Mouse (Mus musculus) hindbrain, embryonic 13.5 days (tissue): ENCODE data around the gene Fbxl22. TPM values are rescaled to one million over a fixed set of nuclear protein-coding genes. Genes with fewer than 3 reads are reported as not detected.

Experiments used
- ATAC-seq: fragments of 200-750 bp; cut with Nextera tagmentation; 2 replicates; pipeline ENCODE4 v1.8.0; 2017; ENCODE audit warnings: moderate TSS enrichment; ENCODE audit not compliant: low FRiP score
- H3K27ac ChIP-seq: fragments of 300-500 bp; sonication (generic); 2 replicates; pipeline ENCODE4 v1.5.1; 2015; ENCODE audit warnings: inconsistent platforms, mild to moderate bottlenecking, moderate library complexity
- H3K27me3 ChIP-seq: fragments of 300-500 bp; sonication (generic); 2 replicates; pipeline ENCODE4 v1.6.1; 2015; ENCODE audit warnings: mild to moderate bottlenecking, inconsistent platforms
- H3K36me3 ChIP-seq: fragments of 300-500 bp; sonication (generic); 2 replicates; pipeline ENCODE4 v1.6.1; 2015; ENCODE audit warnings: mild to moderate bottlenecking, inconsistent platforms
- H3K4me1 ChIP-seq: fragments of 300-500 bp; sonication (generic); replicated peaks from 2 replicates; pipeline ENCODE4 v1.6.1; 2015; ENCODE audit warnings: inconsistent platforms
- H3K4me2 ChIP-seq: fragments of 300-500 bp; sonication (generic); 2 replicates; pipeline ENCODE4 v1.6.1; 2015; ENCODE audit warnings: inconsistent platforms, mild to moderate bottlenecking, moderate library complexity
- H3K4me3 ChIP-seq: fragments of 300-500 bp; sonication (generic); 2 replicates; pipeline ENCODE4 v1.5.1; 2015; ENCODE audit warnings: mild to moderate bottlenecking, inconsistent platforms
- H3K9ac ChIP-seq: fragments of 300-500 bp; sonication (generic); 2 replicates; pipeline ENCODE4 v1.6.1; 2015; ENCODE audit warnings: mild to moderate bottlenecking, inconsistent platforms
- H3K9me3 ChIP-seq: fragments of 300-500 bp; sonication (generic); 2 replicates; pipeline ENCODE4 v1.6.1; 2016; ENCODE audit warnings: inconsistent platforms
- WGBS: fragments of 180-500 bp; shearing (Covaris S2); methylation state at CpG from one replicate; pipeline ENCODE4 v1.1.7; 2015; 5-methylcytosine and 5-hydroxymethylcytosine counted together
- polyA plus RNA-seq: library from polyadenylated mRNA; unstranded; fragments of >200 nt; fragmentation: Nextera tagmentation; extraction: Ambion mirVana; gene quantifications from 2 replicates; pipeline ENCODE4 v1.2.1, GENCODE M21; 2015

Gene Fbxl22
- polyA plus RNA-seq, 1 experiment from 2014 or later = 2.2 TPM

DNA sequence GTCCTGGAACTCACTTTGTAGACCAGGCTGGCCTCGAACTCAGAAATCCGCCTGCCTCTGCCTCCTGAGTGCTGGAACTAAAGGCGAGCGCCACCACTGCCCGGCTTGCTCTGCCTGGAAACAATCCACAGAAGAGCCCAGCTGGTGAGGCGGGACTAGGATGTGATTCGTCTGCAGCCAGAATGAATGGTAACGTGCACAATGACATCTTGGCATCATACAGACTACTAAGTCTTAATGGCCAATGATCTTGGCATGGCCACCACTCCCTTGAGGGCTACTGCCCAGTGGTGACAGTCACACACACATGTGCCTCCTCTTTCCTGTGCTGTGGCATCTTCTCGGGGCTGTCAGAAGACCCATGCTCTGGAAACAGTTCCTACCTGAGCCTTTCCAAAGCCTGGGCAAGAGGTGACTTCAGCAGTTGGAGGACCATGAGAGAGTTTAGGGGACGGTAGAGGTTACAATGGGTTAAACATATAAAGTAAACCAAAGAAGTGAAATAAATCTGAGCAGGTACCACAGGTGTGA lies 1.4 kb upstream of the Fbxl22 start:
- H3K36me3 ChIP-seq = peaks cover 56% of the 10 kb centered on the region
- no peak overlapping the region for H3K4me2 ChIP-seq
- H3K9me3 ChIP-seq = no peaks in the 10 kb centered on the region
- no peak for ATAC-seq
- H3K27me3 ChIP-seq = no peaks in the 10 kb centered on the region
- no peak overlapping the region for H3K4me3 ChIP-seq
- WGBS = 81% methylated on average over 10 of the region's 10 CpGs
- H3K9ac ChIP-seq = no peak overlapping the region
- H3K4me1 ChIP-seq = peaks cover 28% of the 10 kb centered on the region
- no peak overlapping the region for H3K27ac ChIP-seq

- no peak for ATAC-seq
- peaks cover 34% of the 10 kb centered on the region for H3K4me1 ChIP-seq
- peaks cover 53% of the 10 kb centered on the region for H3K36me3 ChIP-seq
- H3K9me3 ChIP-seq = no peaks in the 10 kb centered on the region
- H3K27ac ChIP-seq = no peak overlapping the region
- no peak overlapping the region for H3K4me3 ChIP-seq
- no peaks in the 10 kb centered on the region for H3K27me3 ChIP-seq
- H3K4me2 ChIP-seq = no peak overlapping the region
- 85% methylated on average over 2 of the region's 2 CpGs for WGBS
- no peak overlapping the region for H3K9ac ChIP-seq
These were observed 722 bp upstream of the Fbxl22 start for GRCm38 (mm10) chr9:66515115-66515514.

DNA sequence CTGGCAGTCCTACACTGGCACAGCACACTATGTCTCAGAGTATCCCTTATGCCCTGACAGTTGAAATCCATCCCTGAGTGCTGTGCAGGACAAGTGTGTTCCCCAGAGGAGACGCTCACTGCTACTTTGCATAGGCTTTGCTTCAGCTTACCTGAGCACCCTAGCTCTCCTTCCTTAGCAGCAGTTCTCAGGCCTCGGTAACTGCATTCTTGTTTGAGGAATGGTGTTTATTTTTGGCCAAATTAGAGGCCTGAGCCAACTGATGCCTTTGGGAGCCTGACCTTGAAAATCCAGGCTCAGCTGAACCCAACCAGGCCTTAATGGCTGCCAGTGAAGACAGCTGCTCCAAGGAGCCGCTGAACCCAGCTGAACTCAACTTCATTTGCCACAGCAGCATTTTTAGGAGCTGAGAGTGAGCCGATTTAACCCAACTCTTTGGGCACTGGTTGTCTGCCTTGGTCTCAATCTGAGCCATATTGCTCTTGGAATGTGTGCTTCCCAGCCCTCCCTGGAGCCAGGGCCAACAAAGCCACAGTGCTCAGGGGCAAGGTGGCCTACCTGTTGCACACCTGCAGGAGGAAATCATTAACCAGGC lies 635 bp downstream of the Fbxl22 start:
- peaks cover 37% of the 10 kb centered on the region for H3K4me1 ChIP-seq
- no peak overlapping the region for H3K4me3 ChIP-seq
- H3K4me2 ChIP-seq = no peak overlapping the region
- H3K9ac ChIP-seq = no peak overlapping the region
- peak overlapping the region; percentile 98 for H3K27ac ChIP-seq
- ATAC-seq = no peak
- peaks cover 53% of the 10 kb centered on the region for H3K36me3 ChIP-seq
- WGBS = 84% methylated on average over 4 of the region's 4 CpGs
- H3K27me3 ChIP-seq = no peaks in the 10 kb centered on the region
- no peaks in the 10 kb centered on the region for H3K9me3 ChIP-seq

DNA sequence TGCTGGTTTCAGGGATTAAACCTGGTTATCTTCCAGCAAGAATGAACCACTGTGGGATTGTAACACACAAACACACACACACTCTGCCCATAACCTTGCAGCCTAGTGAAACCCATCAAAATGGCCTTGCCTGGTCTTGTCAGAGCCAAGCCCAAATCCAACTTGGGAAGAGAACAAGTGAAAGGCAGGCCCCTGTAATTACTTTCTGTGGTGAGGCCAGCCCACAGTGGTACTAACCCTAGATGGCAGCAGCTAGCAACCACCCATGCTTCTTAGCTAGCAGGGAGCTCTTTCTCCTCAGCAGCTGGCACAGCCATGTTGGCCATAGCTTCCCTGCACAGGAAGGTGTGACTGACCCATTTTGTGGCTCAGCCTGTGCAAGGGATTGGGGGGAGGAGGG lies 1.2 kb downstream of the Fbxl22 start:
- no peak overlapping the region for H3K9ac ChIP-seq
- H3K4me1 ChIP-seq = peaks cover 34% of the 10 kb centered on the region
- H3K27ac ChIP-seq = peak overlapping the region; percentile 98
- H3K4me2 ChIP-seq = peak overlapping the region; percentile 96
- peaks cover 57% of the 10 kb centered on the region for H3K36me3 ChIP-seq
- no peak for ATAC-seq
- H3K27me3 ChIP-seq = no peaks in the 10 kb centered on the region
- no peaks in the 10 kb centered on the region for H3K9me3 ChIP-seq
- no peak overlapping the region for H3K4me3 ChIP-seq

DNA sequence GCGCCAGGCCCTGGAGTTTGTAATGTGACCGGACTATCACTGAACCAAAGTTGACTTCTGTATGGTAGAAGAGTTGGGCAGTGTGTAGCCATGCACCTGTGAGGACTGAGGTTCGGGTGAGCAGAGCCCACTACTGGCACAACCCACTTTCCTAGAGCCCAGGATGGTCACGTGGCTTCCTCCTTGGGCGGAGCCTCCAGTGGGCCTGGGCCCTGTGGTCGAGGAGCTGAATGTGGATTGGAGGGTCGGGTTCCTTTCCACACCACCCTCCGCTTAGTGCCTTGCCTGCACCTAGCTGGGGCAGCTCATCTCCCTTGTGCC lies 2.1 kb downstream of the Fbxl22 start:
- peak overlapping the region; percentile 98 for H3K27ac ChIP-seq
- peaks cover 57% of the 10 kb centered on the region for H3K36me3 ChIP-seq

DNA sequence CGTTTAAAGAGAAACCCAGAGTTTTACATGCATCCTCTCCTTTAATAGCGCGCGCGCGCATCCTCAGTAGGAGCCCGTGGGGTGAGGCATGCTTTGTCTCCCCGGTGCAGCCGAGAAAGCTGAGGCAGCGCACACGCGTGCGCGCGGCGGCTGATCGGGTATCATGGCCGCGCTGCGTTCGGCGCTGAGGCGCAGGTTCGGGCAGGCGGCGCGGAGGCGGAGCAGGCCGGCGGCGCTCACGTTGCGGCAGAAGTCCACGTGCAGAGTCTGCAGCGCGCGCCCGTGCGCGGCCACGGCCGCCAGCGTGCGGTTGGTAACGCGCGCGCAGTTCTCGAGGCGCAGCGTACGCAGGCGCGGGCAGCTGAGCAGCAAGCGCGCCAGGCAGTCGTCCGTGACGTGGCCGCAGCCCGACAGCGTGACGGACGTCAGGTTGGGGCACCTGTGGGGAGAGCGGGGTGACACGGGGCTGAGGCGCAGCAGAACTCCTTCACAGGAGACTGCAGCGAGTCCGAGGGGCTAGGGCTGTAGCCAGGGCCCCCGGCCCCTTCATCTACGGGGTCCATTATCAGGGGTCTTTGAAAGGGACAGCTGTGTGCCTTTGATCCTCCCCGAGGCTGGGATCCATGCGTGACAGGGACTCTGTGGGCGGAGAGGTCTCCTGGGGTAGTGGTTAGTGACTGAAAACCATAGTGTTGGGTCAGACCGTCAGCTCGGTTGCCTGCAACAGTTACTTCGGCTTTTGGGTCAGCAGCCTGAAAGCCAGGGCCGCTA lies 2.6 kb downstream of the Fbxl22 start:
- H3K4me1 ChIP-seq = peaks cover 34% of the 10 kb centered on the region
- peak overlapping the region; percentile 96 for H3K4me2 ChIP-seq
- ATAC-seq = peak; percentile 93
- WGBS = under 1% methylated on average over 78 of the region's 78 CpGs
- peak overlapping the region; percentile 63 for H3K4me3 ChIP-seq
- no peaks in the 10 kb centered on the region for H3K27me3 ChIP-seq
- H3K36me3 ChIP-seq = peaks cover 56% of the 10 kb centered on the region
- peak overlapping the region; percentile 98 for H3K27ac ChIP-seq
- H3K9me3 ChIP-seq = no peaks in the 10 kb centered on the region
- peak overlapping the region; percentile 85 for H3K9ac ChIP-seq

More for the DNA sequence above, 2.1 kb downstream of the Fbxl22 start:
- no peaks in the 10 kb centered on the region for H3K27me3 ChIP-seq
- peak; percentile 89 for ATAC-seq
- no peaks in the 10 kb centered on the region for H3K9me3 ChIP-seq
- H3K4me1 ChIP-seq = peaks cover 34% of the 10 kb centered on the region
- H3K9ac ChIP-seq = peak overlapping the region; percentile 85
- WGBS = 0% methylated on average over 8 of the region's 8 CpGs
- H3K4me2 ChIP-seq = peak overlapping the region; percentile 96
- peak overlapping the region; percentile 63 for H3K4me3 ChIP-seq

DNA sequence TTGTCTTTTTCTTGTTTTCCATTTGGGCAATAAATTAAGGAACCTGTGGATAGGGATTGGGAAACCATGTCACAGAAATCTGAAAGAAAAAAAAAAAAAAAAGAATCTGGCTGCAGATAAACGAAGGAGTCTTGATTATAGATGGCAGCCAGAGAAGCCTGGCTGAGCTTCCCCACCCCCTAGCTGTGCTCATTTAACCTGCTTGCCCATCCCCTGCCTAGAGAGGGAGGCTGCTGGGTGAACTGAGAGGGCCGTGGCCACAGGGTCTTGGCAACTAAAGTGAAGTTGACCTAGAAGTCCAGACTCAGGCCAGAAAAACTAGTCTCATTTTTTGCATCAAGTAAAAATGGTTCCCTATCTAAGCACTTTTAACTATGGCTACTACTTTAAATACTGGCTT lies 3.4 kb downstream of the Fbxl22 start:
- Histone ChIP-seq H3K27ac (peak overlapping the region; percentile 98), H3K9me3 (no peaks in the 10 kb centered on the region), H3K9ac (peak overlapping the region; percentile 85), H3K27me3 (no peaks in the 10 kb centered on the region), H3K4me1 (peaks cover 42% of the 10 kb centered on the region), H3K4me3 (peak overlapping the region; percentile 63), H3K36me3 (peaks cover 56% of the 10 kb centered on the region), H3K4me2 (peak overlapping the region; percentile 96)
- no peak for ATAC-seq
- WGBS = 0% methylated on average over 2 of the region's 2 CpGs

- peak overlapping the region; percentile 85 for H3K9ac ChIP-seq
- peaks cover 56% of the 10 kb centered on the region for H3K36me3 ChIP-seq
- 56% methylated on average over 7 of the region's 7 CpGs for WGBS
These were observed 4.0 kb downstream of the Fbxl22 start for GRCm38 (mm10) chr9:66510351-66510841.

GRCm38 (mm10) chr9:66508890-66509399 lies 5.4 kb downstream of the Fbxl22 start:
- Histone ChIP-seq H3K4me2 (no peak overlapping the region), H3K36me3 (peaks cover 61% of the 10 kb centered on the region), H3K4me1 (peaks cover 54% of the 10 kb centered on the region), H3K27me3 (no peaks in the 10 kb centered on the region), H3K9me3 (no peaks in the 10 kb centered on the region), H3K4me3 (no peak overlapping the region), H3K9ac (peak overlapping the region; percentile 14; the same call in 1 of the 2 replicates), H3K27ac (no peak overlapping the region)
- 75% methylated on average over 4 of the region's 4 CpGs for WGBS
- ATAC-seq = no peak

More at GRCm38 (mm10) chr9:66510351-66510841, 4.0 kb downstream of the Fbxl22 start:
- peaks cover 47% of the 10 kb centered on the region for H3K4me1 ChIP-seq
- peak overlapping the region; percentile 98 for H3K27ac ChIP-seq
- no peaks in the 10 kb centered on the region for H3K9me3 ChIP-seq
- peak overlapping the region; percentile 63; the same call in 1 of the 2 replicates for H3K4me3 ChIP-seq
- ATAC-seq = no peak
- peak overlapping the region; percentile 96 for H3K4me2 ChIP-seq
- H3K27me3 ChIP-seq = no peaks in the 10 kb centered on the region

- Histone ChIP-seq H3K4me3 (no peak overlapping the region), H3K4me1 (peaks cover 43% of the 10 kb centered on the region), H3K36me3 (peaks cover 63% of the 10 kb centered on the region), H3K27ac (no peak overlapping the region), H3K9ac (0 out of 2 replicates have a peak overlapping the region, but pooled peaks have one; percentile 1), H3K9me3 (no peaks in the 10 kb centered on the region), H3K4me2 (no peak overlapping the region), H3K27me3 (no peaks in the 10 kb centered on the region)
- ATAC-seq = no peak
- 87% methylated on average over 3 of the region's 3 CpGs for WGBS
These were observed 6.7 kb downstream of the Fbxl22 start for GRCm38 (mm10) chr9:66507684-66508083.

- H3K4me2 ChIP-seq = no peak overlapping the region
- no peak for ATAC-seq
- H3K36me3 ChIP-seq = peaks cover 74% of the 10 kb centered on the region
- peak overlapping the region; percentile 76 for H3K27ac ChIP-seq
- no peak overlapping the region for H3K9ac ChIP-seq
- no peaks in the 10 kb centered on the region for H3K9me3 ChIP-seq
- peaks cover 40% of the 10 kb centered on the region for H3K4me1 ChIP-seq
- no peaks in the 10 kb centered on the region for H3K27me3 ChIP-seq
- no peak overlapping the region for H3K4me3 ChIP-seq
These were observed 8.0 kb downstream of the Fbxl22 start for GRCm38 (mm10) chr9:66506424-66506823.

DNA sequence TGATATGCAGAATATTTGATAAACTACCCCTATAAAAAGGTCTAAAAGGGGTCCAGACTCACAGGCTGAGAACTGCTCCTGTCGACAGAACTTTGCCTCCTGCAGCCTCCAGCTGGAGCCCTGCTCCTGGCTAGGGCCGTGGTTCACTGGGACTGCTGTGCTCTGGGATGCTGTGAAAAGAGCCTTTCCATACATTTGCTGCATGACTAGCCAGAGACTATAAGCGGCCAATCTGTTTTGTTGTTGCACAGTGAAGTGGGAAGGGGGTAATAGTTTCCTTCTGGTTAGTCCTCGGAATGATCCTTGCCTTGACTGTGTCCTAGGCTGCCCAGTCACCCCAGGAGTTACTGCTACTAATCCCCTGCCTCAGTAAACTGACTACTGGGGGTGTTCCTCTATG lies 8.4 kb downstream of the Fbxl22 start:
- Histone ChIP-seq H3K36me3 (peaks cover 78% of the 10 kb centered on the region), H3K4me2 (no peak overlapping the region), H3K4me1 (peaks cover 39% of the 10 kb centered on the region), H3K27me3 (no peaks in the 10 kb centered on the region), H3K4me3 (no peak overlapping the region), H3K27ac (peak overlapping the region; percentile 76), H3K9ac (no peak overlapping the region), H3K9me3 (no peaks in the 10 kb centered on the region)
- WGBS = 19% methylated on average over 4 of the region's 4 CpGs
- peak; percentile 31; the same call in 1 of the 2 replicates for ATAC-seq
